Mouse (Mus musculus): ENCODE results near the gene Cavin2. TPM values are rescaled to one million over a fixed set of nuclear protein-coding genes. Genes with fewer than 3 reads are reported as not detected.
A peak's percentile ranks its signal among the peaks of the same experiment; 100 is the strongest.

Gene Cavin2
- polyA plus RNA-seq, 1 experiment from 2014 or later = 2.0 TPM

- Histone ChIP-seq H3K27ac (replicated peaks) (no peak overlapping the region), H3K27me3 (ENCODE audit: low read depth, poor library complexity, severe bottlenecking) (no peaks in the 10 kb centered on the region), H3K36me3 (no peaks in the 10 kb centered on the region), H3K4me3 (no peak overlapping the region), H3K9me3 (replicated peaks) (no peaks in the 10 kb centered on the region), H3K4me1 (peaks cover 3% of the 10 kb centered on the region; the same call in 1 of the 2 replicates)
- no peak for DNase-seq (ENCODE audit: low spot score)
- WGBS = 87% methylated on average over 4 of the region's 4 CpGs
These were observed 16.2 kb upstream of the Cavin2 start for GRCm38 (mm10) chr1:51272583-51273201.

DNA sequence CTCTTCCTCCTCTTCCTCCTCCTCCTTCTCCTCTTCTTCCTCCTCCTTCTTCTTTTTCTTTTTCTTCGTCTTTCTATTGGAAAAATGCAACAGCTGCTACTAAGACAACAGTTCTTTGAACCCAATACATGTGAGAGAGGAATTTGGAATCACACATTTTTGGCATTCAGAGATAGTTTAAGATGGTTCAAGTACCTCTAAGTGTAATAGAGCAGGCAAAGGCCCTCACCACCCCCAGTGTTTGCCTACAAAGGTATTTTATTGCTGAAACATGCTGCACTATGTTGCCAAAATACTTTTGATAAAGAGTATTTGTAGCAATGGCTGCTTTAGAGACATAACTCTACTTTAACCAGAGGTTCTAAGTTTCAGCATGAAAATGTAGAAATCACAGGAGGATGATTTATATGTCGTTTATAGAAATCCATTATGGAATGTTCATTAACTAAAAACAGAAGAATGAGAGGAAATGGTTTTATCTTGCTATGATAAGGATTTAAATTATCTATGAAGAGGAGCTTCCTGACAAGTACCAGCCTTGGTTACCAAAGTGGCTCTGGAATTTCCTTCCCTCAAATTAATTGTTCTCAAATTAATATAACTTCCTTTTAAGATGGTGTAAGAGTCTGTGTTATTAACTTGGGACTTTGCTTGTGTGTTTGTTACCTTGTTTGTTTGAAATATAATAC, 10.9 kb upstream of the Cavin2 start:
- Histone ChIP-seq H3K27me3 (ENCODE audit: low read depth, poor library complexity, severe bottlenecking) (no peaks in the 10 kb centered on the region), H3K36me3 (no peaks in the 10 kb centered on the region), H3K9me3 (replicated peaks) (no peaks in the 10 kb centered on the region), H3K27ac (replicated peaks) (no peak overlapping the region), H3K4me3 (no peak overlapping the region), H3K4me1 (peaks cover 3% of the 10 kb centered on the region; the same call in 1 of the 2 replicates)
- no peak for DNase-seq (ENCODE audit: low spot score)
- WGBS = 83% methylated on average over 2 of the region's 2 CpGs

DNA sequence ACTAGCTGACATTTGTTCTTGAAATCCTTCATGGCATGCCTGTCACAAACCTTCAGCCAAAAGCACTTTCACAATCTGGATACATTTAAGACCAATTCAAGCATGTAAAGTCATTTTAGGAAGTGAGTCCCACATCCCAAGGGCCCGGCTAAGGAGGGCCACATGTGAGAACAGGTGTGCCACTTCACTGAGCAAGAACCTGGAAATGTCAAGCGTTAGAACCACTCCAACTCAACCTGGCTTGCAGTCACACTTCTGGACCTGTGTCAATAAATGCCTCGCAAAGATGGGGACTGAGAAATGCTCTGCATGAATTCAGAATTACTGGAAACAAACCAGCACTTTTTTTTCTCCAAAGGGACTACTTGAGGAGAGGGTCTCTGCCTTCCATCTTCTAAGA, 725 bp upstream of the Cavin2 start:
- Histone ChIP-seq H3K36me3 (no peaks in the 10 kb centered on the region), H3K4me1 (0 out of 2 replicates have a peak, but pooled peaks cover 13% of the 10 kb centered on the region), H3K27ac (replicated peaks) (no peak overlapping the region), H3K4me3 (no peak overlapping the region), H3K9me3 (replicated peaks) (no peaks in the 10 kb centered on the region), H3K27me3 (ENCODE audit: low read depth, poor library complexity, severe bottlenecking) (no peaks in the 10 kb centered on the region)
- WGBS = 94% methylated on average over 3 of the region's 3 CpGs
- no peak for DNase-seq (ENCODE audit: low spot score)

DNA sequence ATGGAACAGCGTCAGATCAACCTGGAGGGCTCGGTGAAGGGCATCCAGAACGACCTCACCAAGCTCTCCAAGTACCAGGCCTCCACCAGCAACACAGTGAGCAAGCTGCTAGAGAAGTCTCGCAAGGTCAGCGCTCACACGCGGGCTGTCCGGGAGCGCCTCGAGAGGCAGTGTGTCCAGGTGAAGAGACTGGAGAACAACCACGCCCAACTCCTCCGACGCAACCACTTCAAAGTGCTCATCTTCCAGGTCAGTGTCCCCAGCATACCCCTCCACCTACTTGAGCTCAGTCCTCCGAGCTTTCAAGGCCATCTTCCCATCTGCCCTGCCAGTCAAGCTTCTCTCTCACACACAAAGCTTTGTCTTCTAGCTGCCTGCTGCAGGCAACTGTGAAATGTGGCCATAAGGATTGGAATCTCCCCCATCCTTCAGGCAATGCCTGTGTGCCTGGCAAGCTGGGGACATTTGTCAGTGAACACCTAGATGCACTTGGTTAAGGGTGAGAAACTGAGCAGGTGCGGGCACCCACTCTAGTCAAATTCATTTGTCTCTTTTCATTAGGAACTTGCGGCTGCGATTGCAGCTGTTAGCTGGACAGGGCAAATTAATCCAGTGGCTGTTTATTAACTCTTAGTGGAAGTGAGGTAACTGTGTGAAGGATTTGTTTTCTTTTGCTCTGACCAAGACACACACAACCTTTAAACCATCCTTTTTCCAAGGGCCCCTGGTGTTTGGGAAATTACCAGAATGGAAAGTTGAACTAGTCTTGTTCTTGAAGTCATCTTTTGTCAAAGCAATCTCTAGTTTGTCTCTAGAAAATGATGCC, 907 bp downstream of the Cavin2 start:
- Histone ChIP-seq H3K27me3 (ENCODE audit: low read depth, poor library complexity, severe bottlenecking) (no peaks in the 10 kb centered on the region), H3K4me1 (0 out of 2 replicates have a peak, but pooled peaks cover 13% of the 10 kb centered on the region), H3K27ac (replicated peaks) (0 out of 2 replicates have a peak overlapping the region, but pooled peaks have one; percentile 3), H3K36me3 (no peaks in the 10 kb centered on the region), H3K9me3 (replicated peaks) (no peaks in the 10 kb centered on the region), H3K4me3 (no peak overlapping the region)
- WGBS = 90% methylated on average over 17 of the region's 17 CpGs
- DNase-seq (ENCODE audit: low spot score) = no peak

GRCm38 (mm10) chr1:51290634-51291033, 1.7 kb downstream of the Cavin2 start:
- Histone ChIP-seq H3K36me3 (no peaks in the 10 kb centered on the region), H3K4me1 (0 out of 2 replicates have a peak, but pooled peaks cover 13% of the 10 kb centered on the region), H3K27ac (replicated peaks) (no peak overlapping the region), H3K27me3 (ENCODE audit: low read depth, poor library complexity, severe bottlenecking) (no peaks in the 10 kb centered on the region), H3K4me3 (no peak overlapping the region), H3K9me3 (replicated peaks) (no peaks in the 10 kb centered on the region)
- 87% methylated on average over 4 of the region's 4 CpGs for WGBS
- DNase-seq (ENCODE audit: low spot score) = no peak

- H3K4me3 ChIP-seq = no peak overlapping the region
- 93% methylated on average over 4 of the region's 4 CpGs for WGBS
- H3K27me3 ChIP-seq (ENCODE audit: low read depth, poor library complexity, severe bottlenecking) = no peaks in the 10 kb centered on the region
These were observed 3.4 kb downstream of the Cavin2 start for GRCm38 (mm10) chr1:51292348-51292747.

DNA sequence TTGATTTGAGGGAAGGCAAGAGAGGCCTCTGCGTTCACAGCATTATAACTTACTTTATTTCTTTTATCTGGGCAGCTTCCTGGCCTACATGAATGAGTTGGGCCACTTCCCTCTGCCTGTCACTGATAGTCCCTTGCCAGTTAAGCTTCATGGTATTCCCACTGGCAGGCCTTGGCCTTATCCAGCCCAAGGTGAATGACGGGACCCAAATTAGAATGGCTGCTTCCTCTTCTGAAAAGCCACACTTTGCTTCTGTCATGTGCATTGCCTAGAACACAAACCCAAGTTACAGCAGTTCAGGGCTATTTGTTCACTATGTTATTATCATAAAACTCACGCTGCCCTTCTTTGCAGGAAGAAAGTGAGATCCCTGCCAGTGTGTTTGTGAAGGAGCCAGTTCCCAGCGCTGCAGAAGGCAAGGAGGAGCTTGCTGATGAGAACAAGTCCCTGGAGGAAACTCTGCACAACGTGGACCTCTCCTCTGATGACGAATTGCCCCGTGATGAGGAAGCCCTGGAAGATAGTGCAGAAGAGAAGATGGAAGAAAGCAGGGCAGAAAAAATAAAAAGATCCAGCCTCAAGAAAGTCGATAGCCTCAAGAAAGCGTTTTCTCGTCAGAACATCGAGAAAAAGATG, 11.5 kb downstream of the Cavin2 start:
- H3K27ac ChIP-seq (replicated peaks) = no peak overlapping the region
- H3K27me3 ChIP-seq (ENCODE audit: low read depth, poor library complexity, severe bottlenecking) = no peaks in the 10 kb centered on the region
- no peaks in the 10 kb centered on the region for H3K9me3 ChIP-seq (replicated peaks)
- no peaks in the 10 kb centered on the region for H3K36me3 ChIP-seq
- no peak for DNase-seq (ENCODE audit: low spot score)
- H3K4me3 ChIP-seq = no peak overlapping the region
- no peaks in the 10 kb centered on the region for H3K4me1 ChIP-seq
- WGBS = 89% methylated on average over 11 of the region's 11 CpGs

More at GRCm38 (mm10) chr1:51292348-51292747, 3.4 kb downstream of the Cavin2 start:
- Histone ChIP-seq H3K27ac (replicated peaks) (no peak overlapping the region), H3K9me3 (replicated peaks) (no peaks in the 10 kb centered on the region), H3K4me1 (0 out of 2 replicates have a peak, but pooled peaks cover 13% of the 10 kb centered on the region), H3K36me3 (no peaks in the 10 kb centered on the region)
- DNase-seq (ENCODE audit: low spot score) = no peak

GRCm38 (mm10) chr1:51307056-51307455, 18.1 kb downstream of the Cavin2 start:
- H3K27me3 ChIP-seq (ENCODE audit: low read depth, poor library complexity, severe bottlenecking) = no peaks in the 10 kb centered on the region
- no peak overlapping the region for H3K27ac ChIP-seq (replicated peaks)
- H3K4me3 ChIP-seq = no peak overlapping the region
- no peaks in the 10 kb centered on the region for H3K9me3 ChIP-seq (replicated peaks)
- WGBS = 81% methylated on average over 3 of the region's 3 CpGs
- H3K36me3 ChIP-seq = no peaks in the 10 kb centered on the region
- H3K4me1 ChIP-seq = peaks cover 8% of the 10 kb centered on the region; the same call in 1 of the 2 replicates
- no peak for DNase-seq (ENCODE audit: low spot score)

DNA sequence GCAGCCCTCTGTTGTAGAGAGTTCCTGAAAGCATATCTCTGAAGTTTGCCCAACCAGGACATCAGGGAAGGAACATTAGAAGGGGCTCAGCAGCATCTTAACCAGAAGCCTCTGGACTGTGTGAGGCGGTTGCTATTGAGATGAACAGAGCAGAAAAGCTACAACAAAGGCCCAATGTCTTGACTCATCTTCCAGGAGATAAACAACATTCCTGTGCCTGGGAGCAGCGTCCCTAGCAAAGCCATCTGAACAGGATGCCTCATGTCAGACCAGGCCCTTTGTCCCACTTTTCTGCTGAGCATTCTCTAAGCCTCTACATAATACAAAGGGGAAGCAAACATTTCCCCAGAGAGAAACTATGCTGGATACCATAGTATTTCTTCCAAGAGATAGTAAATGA, 26.6 kb downstream of the Cavin2 start:
- Histone ChIP-seq H3K4me1 (peaks cover 9% of the 10 kb centered on the region), H3K27me3 (ENCODE audit: low read depth, poor library complexity, severe bottlenecking) (no peaks in the 10 kb centered on the region), H3K36me3 (no peaks in the 10 kb centered on the region), H3K27ac (replicated peaks) (no peak overlapping the region), H3K4me3 (no peak overlapping the region), H3K9me3 (replicated peaks) (no peaks in the 10 kb centered on the region)
- 30% methylated on average over 2 of the region's 2 CpGs for WGBS
- DNase-seq (ENCODE audit: low spot score) = no peak

DNA sequence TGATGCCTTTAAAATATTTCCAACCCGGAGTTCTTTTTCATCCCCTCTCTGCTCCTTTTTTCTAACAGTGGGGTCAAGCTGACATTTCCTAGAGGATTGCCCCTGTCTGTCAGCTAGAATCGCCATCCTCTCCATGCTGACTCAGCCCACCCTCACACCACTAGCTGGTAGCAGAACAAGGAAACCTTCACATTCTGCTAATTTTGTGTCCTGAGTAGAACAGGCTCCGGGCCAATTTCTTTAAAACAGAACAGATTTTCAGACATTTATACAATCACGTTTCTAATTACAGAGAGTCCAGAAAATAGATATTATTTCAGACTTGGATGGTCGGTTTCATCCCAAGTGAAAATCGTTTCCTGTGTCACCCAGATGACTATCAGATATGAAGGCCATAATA, 34.6 kb downstream of the Cavin2 start:
- no peak overlapping the region for H3K4me3 ChIP-seq

GRCm38 (mm10) chr1:51328541-51328940, 39.6 kb downstream of the Cavin2 start:
- H3K36me3 ChIP-seq = no peaks in the 10 kb centered on the region
- peaks cover 9% of the 10 kb centered on the region for H3K4me1 ChIP-seq
- no peak overlapping the region for H3K4me3 ChIP-seq
- DNase-seq (ENCODE audit: low spot score) = no peak
- no peak overlapping the region for H3K27ac ChIP-seq (replicated peaks)
- H3K27me3 ChIP-seq (ENCODE audit: low read depth, poor library complexity, severe bottlenecking) = no peaks in the 10 kb centered on the region
- H3K9me3 ChIP-seq (replicated peaks) = no peaks in the 10 kb centered on the region
- 85% methylated on average over 1 of the region's 1 CpGs for WGBS

More for the DNA sequence above, 34.6 kb downstream of the Cavin2 start:
- Histone ChIP-seq H3K4me1 (0 out of 2 replicates have a peak, but pooled peaks cover 2% of the 10 kb centered on the region), H3K27ac (replicated peaks) (no peak overlapping the region), H3K36me3 (no peaks in the 10 kb centered on the region), H3K27me3 (ENCODE audit: low read depth, poor library complexity, severe bottlenecking) (no peaks in the 10 kb centered on the region), H3K9me3 (replicated peaks) (no peaks in the 10 kb centered on the region)
- WGBS = 86% methylated on average over 6 of the region's 6 CpGs
- DNase-seq (ENCODE audit: low spot score) = no peak

GRCm38 (mm10) chr1:51332986-51333385, 44.1 kb downstream of the Cavin2 start:
- Histone ChIP-seq H3K4me3 (no peak overlapping the region), H3K4me1 (peaks cover 9% of the 10 kb centered on the region), H3K27me3 (ENCODE audit: low read depth, poor library complexity, severe bottlenecking) (no peaks in the 10 kb centered on the region), H3K27ac (replicated peaks) (no peak overlapping the region), H3K9me3 (replicated peaks) (no peaks in the 10 kb centered on the region), H3K36me3 (no peaks in the 10 kb centered on the region)
- DNase-seq (ENCODE audit: low spot score) = no peak
- WGBS = 51% methylated on average over 6 of the region's 6 CpGs

All from midbrain, embryonic 10.5 days (tissue).